Mouse (Mus musculus) CH12.LX (cell line): ENCODE results near the gene Trp73.

Source experiments
- CTCF ChIP-seq, 2 experiments: IDR thresholded peaks in 1 of 2; conservative IDR thresholded peaks in 1 of 2; 2 replicates each; pipeline ENCODE4 v1.5.1; 2011 to 2012; ENCODE audit warnings: low read depth in 2 of 2, low read length in 2 of 2, improper control_type of control experiment in 1 of 2, inconsistent platforms in 1 of 2, mild to moderate bottlenecking in 1 of 2, moderate library complexity in 1 of 2
- E2F4 ChIP-seq: IDR thresholded peaks from 2 replicates; pipeline ENCODE4 v1.6.1; 2011; ENCODE audit warnings: low read depth, low read length, improper control_type of control experiment; ENCODE audit not compliant: insufficient replicate concordance
- EP300 ChIP-seq: IDR thresholded peaks from 2 replicates; pipeline ENCODE4 v1.6.1; 2011; ENCODE audit warnings: low read length, improper control_type of control experiment
- JUND ChIP-seq: conservative IDR thresholded peaks from 2 replicates; pipeline ENCODE4 v1.6.1; 2011; ENCODE audit warnings: low read depth, low read length, improper control_type of control experiment
- KAT2A ChIP-seq: IDR thresholded peaks from 2 replicates; pipeline ENCODE4 v1.6.1; 2012; ENCODE audit warnings: low read length, improper control_type of control experiment, inconsistent platforms; ENCODE audit not compliant: insufficient replicate concordance
- MAX ChIP-seq: IDR thresholded peaks from 2 replicates; pipeline ENCODE4 v1.6.1; 2011; ENCODE audit warnings: low read length, improper control_type of control experiment
- POLR2A ChIP-seq: IDR thresholded peaks from 2 replicates; pipeline ENCODE4 v1.6.1; 2011; ENCODE audit warnings: low read depth, mild to moderate bottlenecking, improper control_type of control experiment, low read length
- POLR2AphosphoS2 ChIP-seq: IDR thresholded peaks from 2 replicates; pipeline ENCODE4 v1.6.1; 2011; ENCODE audit warnings: low read depth, low read length, improper control_type of control experiment
- ZC3H11A ChIP-seq: IDR thresholded peaks from 2 replicates; pipeline ENCODE4 v1.6.1; 2012; ENCODE audit warnings: low read depth, mild to moderate bottlenecking, inconsistent platforms, low read length, improper control_type of control experiment
- ZKSCAN1 ChIP-seq: IDR thresholded peaks from 2 replicates; pipeline ENCODE4 v1.6.1; 2012; ENCODE audit warnings: low read depth, inconsistent platforms, low read length, improper control_type of control experiment, borderline replicate concordance

GRCm38 (mm10) chr4:154037123-154037522 is 102.9 kb downstream of the Trp73 start:
- TF ChIP-seq CTCF (conservative IDR thresholded peaks at IDR 0.05 in 1 of 2, IDR thresholded peaks at IDR 0.05 in 1 of 2; ENCODE audit: low read depth in 2 of 2, low read length in 2 of 2) (no peak), ZC3H11A (no peak), EP300 (no peak), POLR2AphosphoS2 (no peak), ZKSCAN1 (no peak), JUND (no peak), MAX (no peak), POLR2A (no peak), KAT2A (no peak), E2F4 (no peak)
